Mouse (Mus musculus): ENCODE results near the gene Lrrc75a. TPM values are rescaled to one million over a fixed set of nuclear protein-coding genes. Genes with fewer than 3 reads are reported as not detected.

Lrrc75a gene
- polyA plus RNA-seq, 1 experiment from 2014 or later = 5.6 TPM

- Histone ChIP-seq H3K27ac (ENCODE audit: low read length) (peak overlapping the region; percentile 16; the same call in 1 of the 2 replicates), H3K27me3 (ENCODE audit: control insufficient read depth, insufficient read depth, low read length) (no peaks in the 10 kb centered on the region), H3K9me3 (replicated peaks; ENCODE audit: control insufficient read depth, low read length) (no peaks in the 10 kb centered on the region), H3K9ac (ENCODE audit: low read length) (0 out of 2 replicates have a peak overlapping the region, but pooled peaks have one; percentile 4), H3K4me2 (ENCODE audit: low read depth, low read length) (no peak overlapping the region), H3K4me1 (ENCODE audit: control insufficient read depth, insufficient read depth, low read length) (peaks cover 27% of the 10 kb centered on the region), H3K4me3 (replicated peaks; ENCODE audit: low read length) (no peak overlapping the region), H3K36me3 (ENCODE audit: control insufficient read depth, insufficient read depth, low read length) (no peaks in the 10 kb centered on the region)
- ATAC-seq (ENCODE audit: insufficient read depth, low FRiP score) = no peak
- 7% methylated on average over 9 of the region's 9 CpGs for WGBS
Measured at GRCm38 (mm10) chr11:62629352-62630224, 18.7 kb downstream of the Lrrc75a start.

- Histone ChIP-seq H3K4me3 (replicated peaks; ENCODE audit: low read length) (no peak overlapping the region), H3K4me2 (ENCODE audit: low read depth, low read length) (no peak overlapping the region), H3K9ac (ENCODE audit: low read length) (no peak overlapping the region), H3K27ac (ENCODE audit: low read length) (peak overlapping the region; percentile 52), H3K27me3 (ENCODE audit: control insufficient read depth, insufficient read depth, low read length) (no peaks in the 10 kb centered on the region), H3K4me1 (ENCODE audit: control insufficient read depth, insufficient read depth, low read length) (peaks cover 18% of the 10 kb centered on the region), H3K36me3 (ENCODE audit: control insufficient read depth, insufficient read depth, low read length) (no peaks in the 10 kb centered on the region), H3K9me3 (replicated peaks; ENCODE audit: control insufficient read depth, low read length) (no peaks in the 10 kb centered on the region)
- ATAC-seq (ENCODE audit: insufficient read depth, low FRiP score) = peak; percentile 76
- 52% methylated on average over 10 of the region's 10 CpGs for WGBS
Measured at GRCm38 (mm10) chr11:62624341-62625291, 23.7 kb downstream of the Lrrc75a start.

DNA sequence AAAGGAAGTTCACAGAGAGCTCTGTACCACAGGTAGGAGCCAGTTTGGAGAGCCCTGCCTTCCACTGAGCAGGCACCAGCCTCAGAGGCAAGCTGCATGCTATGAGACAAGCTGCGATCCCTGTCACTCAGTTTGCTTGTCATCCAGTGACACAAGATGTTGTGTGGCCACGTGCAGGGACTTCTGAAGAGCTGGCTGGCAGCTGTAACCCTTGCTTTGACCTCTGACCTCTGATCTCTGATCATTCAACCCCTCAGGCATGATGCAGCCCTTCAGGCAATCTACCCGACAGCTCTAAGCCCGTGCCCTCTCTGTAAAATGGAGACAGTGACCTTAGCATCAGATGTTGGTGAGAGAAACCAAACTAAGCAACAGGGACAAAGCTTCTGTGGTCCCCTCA is 25.5 kb downstream of the Lrrc75a start:
- no peak overlapping the region for H3K4me3 ChIP-seq (replicated peaks; ENCODE audit: low read length)
- 55% methylated on average over 4 of the region's 4 CpGs for WGBS
- H3K4me2 ChIP-seq (ENCODE audit: low read depth, low read length) = no peak overlapping the region
- no peaks in the 10 kb centered on the region for H3K36me3 ChIP-seq (ENCODE audit: control insufficient read depth, insufficient read depth, low read length)
- H3K9ac ChIP-seq (ENCODE audit: low read length) = no peak overlapping the region
- no peak overlapping the region for H3K27ac ChIP-seq (ENCODE audit: low read length)
- H3K9me3 ChIP-seq (replicated peaks; ENCODE audit: control insufficient read depth, low read length) = no peaks in the 10 kb centered on the region
- H3K27me3 ChIP-seq (ENCODE audit: control insufficient read depth, insufficient read depth, low read length) = no peaks in the 10 kb centered on the region
- ATAC-seq (ENCODE audit: insufficient read depth, low FRiP score) = no peak
- peaks cover 15% of the 10 kb centered on the region for H3K4me1 ChIP-seq (ENCODE audit: control insufficient read depth, insufficient read depth, low read length)

- no peak for ATAC-seq (ENCODE audit: insufficient read depth, low FRiP score)
- Histone ChIP-seq H3K4me1 (ENCODE audit: control insufficient read depth, insufficient read depth, low read length) (peaks cover 15% of the 10 kb centered on the region), H3K36me3 (ENCODE audit: control insufficient read depth, insufficient read depth, low read length) (0 out of 2 replicates have a peak, but pooled peaks cover 4% of the 10 kb centered on the region), H3K9me3 (replicated peaks; ENCODE audit: control insufficient read depth, low read length) (no peaks in the 10 kb centered on the region), H3K27me3 (ENCODE audit: control insufficient read depth, insufficient read depth, low read length) (no peaks in the 10 kb centered on the region), H3K4me3 (replicated peaks; ENCODE audit: low read length) (no peak overlapping the region), H3K9ac (ENCODE audit: low read length) (no peak overlapping the region), H3K4me2 (ENCODE audit: low read depth, low read length) (no peak overlapping the region), H3K27ac (ENCODE audit: low read length) (no peak overlapping the region)
- 74% methylated on average over 4 of the region's 4 CpGs for whole genome bisulfite sequencing
Measured at GRCm38 (mm10) chr11:62621586-62622283, 26.6 kb downstream of the Lrrc75a start.

- no peak overlapping the region for H3K9ac ChIP-seq (ENCODE audit: low read length)
- ATAC-seq (ENCODE audit: insufficient read depth, low FRiP score) = no peak
- H3K27ac ChIP-seq (ENCODE audit: low read length) = no peak overlapping the region
- no peaks in the 10 kb centered on the region for H3K9me3 ChIP-seq (replicated peaks; ENCODE audit: control insufficient read depth, low read length)
- H3K36me3 ChIP-seq (ENCODE audit: control insufficient read depth, insufficient read depth, low read length) = 0 out of 2 replicates have a peak, but pooled peaks cover 4% of the 10 kb centered on the region
- 94% methylated on average over 8 of the region's 8 CpGs for WGBS
- H3K4me2 ChIP-seq (ENCODE audit: low read depth, low read length) = no peak overlapping the region
- no peak overlapping the region for H3K4me3 ChIP-seq (replicated peaks; ENCODE audit: low read length)
- peaks cover 15% of the 10 kb centered on the region for H3K4me1 ChIP-seq (ENCODE audit: control insufficient read depth, insufficient read depth, low read length)
- H3K27me3 ChIP-seq (ENCODE audit: control insufficient read depth, insufficient read depth, low read length) = no peaks in the 10 kb centered on the region
Measured at GRCm38 (mm10) chr11:62621079-62621478, 27.2 kb downstream of the Lrrc75a start.

GRCm38 (mm10) chr11:62615456-62615855 is 32.9 kb downstream of the Lrrc75a start:
- H3K4me2 ChIP-seq (ENCODE audit: low read depth, low read length) = no peak overlapping the region
- WGBS = 84% methylated on average over 4 of the region's 4 CpGs
- no peak overlapping the region for H3K4me3 ChIP-seq (replicated peaks; ENCODE audit: low read length)
- ATAC-seq (ENCODE audit: insufficient read depth, low FRiP score) = no peak
- no peak overlapping the region for H3K9ac ChIP-seq (ENCODE audit: low read length)
- H3K36me3 ChIP-seq (ENCODE audit: control insufficient read depth, insufficient read depth, low read length) = 0 out of 2 replicates have a peak, but pooled peaks cover 4% of the 10 kb centered on the region
- H3K27me3 ChIP-seq (ENCODE audit: control insufficient read depth, insufficient read depth, low read length) = no peaks in the 10 kb centered on the region
- H3K9me3 ChIP-seq (replicated peaks; ENCODE audit: control insufficient read depth, low read length) = no peaks in the 10 kb centered on the region
- peaks cover 7% of the 10 kb centered on the region for H3K4me1 ChIP-seq (ENCODE audit: control insufficient read depth, insufficient read depth, low read length)
- H3K27ac ChIP-seq (ENCODE audit: low read length) = no peak overlapping the region

GRCm38 (mm10) chr11:62614876-62615410 is 33.4 kb downstream of the Lrrc75a start:
- 0 out of 2 replicates have a peak, but pooled peaks cover 4% of the 10 kb centered on the region for H3K36me3 ChIP-seq (ENCODE audit: control insufficient read depth, insufficient read depth, low read length)
- H3K27me3 ChIP-seq (ENCODE audit: control insufficient read depth, insufficient read depth, low read length) = no peaks in the 10 kb centered on the region
- no peak overlapping the region for H3K27ac ChIP-seq (ENCODE audit: low read length)
- no peak overlapping the region for H3K4me3 ChIP-seq (replicated peaks; ENCODE audit: low read length)
- no peak overlapping the region for H3K4me2 ChIP-seq (ENCODE audit: low read depth, low read length)
- peaks cover 7% of the 10 kb centered on the region for H3K4me1 ChIP-seq (ENCODE audit: control insufficient read depth, insufficient read depth, low read length)
- 83% methylated on average over 8 of the region's 8 CpGs for WGBS
- no peak overlapping the region for H3K9ac ChIP-seq (ENCODE audit: low read length)
- H3K9me3 ChIP-seq (replicated peaks; ENCODE audit: control insufficient read depth, low read length) = no peaks in the 10 kb centered on the region
- no peak for ATAC-seq (ENCODE audit: insufficient read depth, low FRiP score)

GRCm38 (mm10) chr11:62613657-62614365 is 34.5 kb downstream of the Lrrc75a start:
- H3K27me3 ChIP-seq (ENCODE audit: control insufficient read depth, insufficient read depth, low read length) = no peaks in the 10 kb centered on the region
- H3K9ac ChIP-seq (ENCODE audit: low read length) = peak overlapping the region; percentile 62
- no peak overlapping the region; the same call in 1 of the 2 replicates for H3K27ac ChIP-seq (ENCODE audit: low read length)
- peak overlapping the region; percentile 51 for H3K4me2 ChIP-seq (ENCODE audit: low read depth, low read length)
- H3K9me3 ChIP-seq (replicated peaks; ENCODE audit: control insufficient read depth, low read length) = no peaks in the 10 kb centered on the region
- peak overlapping the region; percentile 25 for H3K4me3 ChIP-seq (replicated peaks; ENCODE audit: low read length)
- ATAC-seq (ENCODE audit: insufficient read depth, low FRiP score) = peak; percentile 92
- H3K36me3 ChIP-seq (ENCODE audit: control insufficient read depth, insufficient read depth, low read length) = 0 out of 2 replicates have a peak, but pooled peaks cover 4% of the 10 kb centered on the region
- WGBS = 20% methylated on average over 19 of the region's 19 CpGs
- H3K4me1 ChIP-seq (ENCODE audit: control insufficient read depth, insufficient read depth, low read length) = peaks cover 7% of the 10 kb centered on the region

Measured in stomach, embryonic 16.5 days (tissue).